Mouse (Mus musculus) midbrain, embryonic 11.5 days (tissue): ENCODE data around the gene Gm20498. TPM values are rescaled to one million over a fixed set of nuclear protein-coding genes. Genes with fewer than 3 reads are reported as not detected.
A peak's percentile ranks its signal among the peaks of the same experiment; 100 is the strongest.
"Not testable (repeated sequence)": the region's sequence is repeated elsewhere in the genome, so short reads cannot be mapped to it uniquely, and the experiment has no call there.

Experiments
- ATAC-seq: fragments of 200-750 bp; cut with Nextera tagmentation; 2 replicates; pipeline ENCODE4 v1.8.0; 2017; ENCODE audit warnings: moderate TSS enrichment, moderate library complexity; ENCODE audit not compliant: low FRiP score
- DNase-seq: peaks from one replicate; pipeline ENCODE4 v3.0.0; 2015; ENCODE audit warnings: low spot score; ENCODE audit errors: missing footprints
- H3K27ac ChIP-seq: fragments of 300-500 bp; sonication (generic); 2 replicates; pipeline ENCODE4 v1.5.1; 2014; ENCODE audit warnings: low read depth, low read length
- H3K27me3 ChIP-seq: fragments of 300-500 bp; sonication (generic); 2 replicates; pipeline ENCODE4 v1.6.1; 2014; ENCODE audit warnings: mild to moderate bottlenecking, low read length, moderate library complexity, mixed read lengths; ENCODE audit not compliant: control insufficient read depth, insufficient read depth
- H3K36me3 ChIP-seq: fragments of 300-500 bp; sonication (generic); 2 replicates; pipeline ENCODE4 v1.6.1; 2014; ENCODE audit warnings: mild to moderate bottlenecking, low read length, moderate library complexity, mixed read lengths; ENCODE audit not compliant: control insufficient read depth, insufficient read depth
- H3K4me1 ChIP-seq: fragments of 300-500 bp; sonication (generic); 2 replicates; pipeline ENCODE4 v1.6.1; 2014; ENCODE audit warnings: low read length; ENCODE audit not compliant: control insufficient read depth, insufficient read depth
- H3K4me2 ChIP-seq: fragments of 300-500 bp; sonication (generic); 2 replicates; pipeline ENCODE4 v1.6.1; 2014; ENCODE audit warnings: mild to moderate bottlenecking, moderate library complexity
- H3K4me3 ChIP-seq: fragments of 300-500 bp; sonication (generic); 2 replicates; pipeline ENCODE4 v1.5.1; 2014; ENCODE audit warnings: low read depth, low read length
- H3K9ac ChIP-seq: fragments of 300-500 bp; sonication (generic); 2 replicates; pipeline ENCODE4 v1.6.1; 2014; ENCODE audit warnings: low read length
- H3K9me3 ChIP-seq: fragments of 300-500 bp; sonication (generic); 2 replicates; pipeline ENCODE4 v1.6.1; 2016; ENCODE audit warnings: low read length; ENCODE audit not compliant: control insufficient read depth
- WGBS: fragments of 180-500 bp; shearing (Covaris S2); extraction: QIAGEN DNeasy Blood & Tissue Kit; methylation state at CpG from one replicate; pipeline ENCODE4 v1.1.7; 2014; 5-methylcytosine and 5-hydroxymethylcytosine counted together
- polyA plus RNA-seq: library from polyadenylated mRNA; unstranded; fragments of >200 nt; fragmentation: Nextera tagmentation; extraction: Ambion mirVana; gene quantifications from 2 replicates; pipeline ENCODE4 v1.2.1, GENCODE M21; 2014

The Gm20498 gene
- polyA plus RNA-seq, result 32.5 and 34.5 TPM in 2 replicates

DNA sequence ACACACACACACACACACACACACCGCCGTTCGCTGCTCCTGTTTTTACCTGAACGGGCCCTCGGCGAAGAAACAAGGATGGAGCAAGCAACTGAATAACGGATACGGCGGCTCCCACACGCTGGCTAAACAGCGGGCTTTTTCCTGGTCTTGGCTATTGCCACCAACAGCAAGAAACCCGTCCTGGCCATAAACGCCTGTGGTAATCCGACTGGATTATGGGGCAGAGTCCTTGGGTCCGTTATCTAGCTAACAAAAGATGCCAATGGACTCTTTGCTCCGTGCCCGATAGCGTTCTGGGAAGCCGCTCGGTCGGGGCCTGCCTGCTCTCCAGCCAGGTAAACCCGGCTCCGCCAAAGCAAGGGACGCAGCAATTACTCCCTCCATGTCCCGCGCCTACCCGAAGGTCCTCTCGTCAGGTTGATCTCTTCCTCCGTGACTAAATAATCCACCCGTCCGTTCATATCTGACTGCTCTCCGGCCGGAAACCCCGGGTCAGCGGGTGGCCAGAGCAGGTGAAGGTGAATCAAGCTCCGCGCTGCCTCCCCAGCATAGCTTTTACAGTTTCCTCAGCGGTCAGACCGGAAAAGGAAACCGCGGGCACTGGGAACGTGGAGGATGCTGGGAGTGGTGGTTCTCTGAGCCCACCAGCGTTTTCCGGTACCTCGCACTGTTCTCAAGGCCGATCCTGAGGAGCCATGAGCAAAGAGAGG is at the start of gene Gm20498, which contains the start of gene Synj2bp:
Gene Gm20498 (minus strand): TSS at position 590 of the 713 bp plus-strand sequence.
Gene Synj2bp (minus strand): TSS at position 596 of the 713 bp plus-strand sequence.
- Histone ChIP-seq H3K27me3 (no peaks in the 10 kb centered on the region), H3K4me2 (peak within 1 kb of the TSS; percentile 60), H3K36me3 (no peaks in the 10 kb centered on the region), H3K9ac (peak within 1 kb of the TSS; percentile 78), H3K9me3 (no peaks in the 10 kb centered on the region), H3K4me1 (peaks cover 4% of the 10 kb centered on the region), H3K4me3 (peak within 1 kb of the TSS; percentile 78), H3K27ac (peak within 1 kb of the TSS; percentile 20; the same call in 1 of the 2 replicates)
- peak; percentile 98 for DNase-seq
- ATAC-seq, result peak; percentile 92
- under 1% methylated on average over 46 of the region's 46 CpGs for WGBS

GRCm38 (mm10) chr12:81568374-81568773 is 35.7 kb upstream of the Gm20498 start, which contains the start of gene Adam21:
TSS of gene Adam21 (minus strand) at chr12:81568474.
- no peak for ATAC-seq
- Histone ChIP-seq H3K27me3 (no peaks in the 10 kb centered on the region), H3K4me2 (no peak within 1 kb of the TSS), H3K4me3 (no peak within 1 kb of the TSS), H3K27ac (no peak within 1 kb of the TSS), H3K4me1 (no peaks in the 10 kb centered on the region), H3K36me3 (no peaks in the 10 kb centered on the region), H3K9me3 (no peaks in the 10 kb centered on the region), H3K9ac (no peak within 1 kb of the TSS)
- WGBS, result 89% methylated on average over 1 of the region's 1 CpGs
- no peak for DNase-seq

- DNase-seq, result no peak
- Histone ChIP-seq H3K9me3 (no peaks in the 10 kb centered on the region), H3K4me1 (no peaks in the 10 kb centered on the region), H3K4me2 (no peak overlapping the region), H3K27me3 (no peaks in the 10 kb centered on the region), H3K4me3 (no peak overlapping the region), H3K27ac (no peak overlapping the region), H3K9ac (no peak overlapping the region), H3K36me3 (no peaks in the 10 kb centered on the region)
- no peak for ATAC-seq
- WGBS, result 87% methylated on average over 5 of the region's 5 CpGs
These were observed 35.2 kb upstream of the Gm20498 start for GRCm38 (mm10) chr12:81567931-81568330.

DNA sequence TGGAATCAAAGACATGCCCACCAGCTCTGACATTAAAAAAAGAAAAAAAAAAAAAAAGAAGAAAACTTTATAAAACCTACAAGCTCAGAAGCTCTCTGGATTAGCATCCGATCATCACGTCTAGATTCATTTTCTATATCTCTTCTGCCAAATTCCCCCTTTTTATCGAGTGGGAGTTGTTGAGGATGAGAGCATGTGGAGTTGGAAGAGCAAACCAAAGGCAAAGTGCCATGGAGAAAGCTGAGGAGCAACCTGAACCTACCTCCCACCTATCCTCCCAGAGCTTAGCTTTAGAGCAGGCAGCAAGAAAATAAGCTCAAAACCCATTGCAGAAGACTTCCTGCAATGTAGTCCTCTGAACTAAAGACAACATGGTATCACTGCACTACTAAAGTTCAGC is 31.5 kb upstream of the Gm20498 start:
- ATAC-seq (no peak), DNase-seq (no peak)
- Histone ChIP-seq H3K36me3 (no peaks in the 10 kb centered on the region), H3K4me1 (no peaks in the 10 kb centered on the region), H3K4me3 (no peak overlapping the region), H3K4me2 (no peak overlapping the region), H3K27me3 (no peaks in the 10 kb centered on the region), H3K9ac (no peak overlapping the region), H3K27ac (no peak overlapping the region), H3K9me3 (no peaks in the 10 kb centered on the region)
- WGBS, result 90% methylated on average over 3 of the region's 3 CpGs

DNA sequence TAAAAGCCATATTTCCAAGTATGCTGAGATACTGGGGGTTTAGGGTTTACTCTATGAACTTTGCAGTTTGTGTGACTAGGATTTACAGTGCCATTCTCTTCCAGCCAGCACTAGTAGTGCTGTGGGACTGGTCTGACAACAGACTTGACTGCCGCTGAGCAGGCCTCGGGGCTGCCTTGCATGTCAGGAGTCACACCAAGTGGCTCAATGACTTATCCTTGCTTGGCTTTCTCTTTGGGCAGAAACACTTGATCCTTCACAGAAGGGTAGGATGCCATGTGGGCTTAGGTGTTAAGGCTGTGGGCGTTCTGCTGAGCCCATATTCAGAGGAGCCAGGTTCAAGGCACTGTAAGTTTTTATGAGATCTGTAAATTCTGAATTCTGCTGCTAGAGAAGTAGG is 16.6 kb upstream of the Gm20498 start:
- no peaks in the 10 kb centered on the region for H3K27me3 ChIP-seq
- H3K9me3 ChIP-seq, result no peaks in the 10 kb centered on the region
- no peak overlapping the region for H3K4me3 ChIP-seq
- no peaks in the 10 kb centered on the region for H3K4me1 ChIP-seq
- H3K27ac ChIP-seq, result no peak overlapping the region
- H3K9ac ChIP-seq, result no peak overlapping the region
- no peak for DNase-seq
- no peak for ATAC-seq
- 92% methylated on average over 3 of the region's 3 CpGs for WGBS
- H3K36me3 ChIP-seq, result no peaks in the 10 kb centered on the region
- no peak overlapping the region for H3K4me2 ChIP-seq

DNA sequence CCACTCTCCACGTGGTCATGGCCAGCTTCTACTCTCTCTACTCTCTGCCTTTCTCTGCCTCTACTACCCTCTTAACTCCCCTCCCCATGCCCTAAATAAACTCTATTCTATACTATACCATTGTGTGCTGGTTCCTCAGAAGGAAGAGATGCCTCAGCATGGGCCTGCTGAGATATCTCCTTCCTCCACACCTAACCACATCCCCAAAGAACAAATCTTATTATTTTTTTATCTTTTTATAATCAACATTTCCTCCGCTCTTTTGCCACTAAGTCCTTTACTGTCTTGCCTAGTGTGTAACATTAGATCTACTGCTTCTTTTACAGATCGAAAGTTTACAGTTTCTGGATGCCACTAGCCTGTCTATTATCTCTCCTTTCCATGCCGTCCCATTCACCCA is 14.5 kb upstream of the Gm20498 start:
- Histone ChIP-seq H3K9me3 (no peaks in the 10 kb centered on the region), H3K27me3 (no peaks in the 10 kb centered on the region), H3K4me1 (no peaks in the 10 kb centered on the region), H3K36me3 (no peaks in the 10 kb centered on the region), H3K9ac (no peak overlapping the region), H3K4me2 (no peak overlapping the region), H3K27ac (no peak overlapping the region), H3K4me3 (no peak overlapping the region)
- ATAC-seq (no peak), DNase-seq (no peak)
- 78% methylated on average over 4 of the region's 4 CpGs for WGBS

- ATAC-seq, result peak; percentile 63; the same call in 1 of the 2 replicates
- Histone ChIP-seq H3K4me1 (peaks cover 4% of the 10 kb centered on the region), H3K36me3 (no peaks in the 10 kb centered on the region), H3K27ac (no peak overlapping the region), H3K9ac (peak overlapping the region; percentile 78), H3K4me2 (peak overlapping the region; percentile 60), H3K27me3 (no peaks in the 10 kb centered on the region), H3K4me3 (peak overlapping the region; percentile 78), H3K9me3 (no peaks in the 10 kb centered on the region)
- DNase-seq, result peak; percentile 91
- 40% methylated on average over 4 of the region's 4 CpGs for WGBS
These were observed 319 bp upstream of the Gm20498 start for GRCm38 (mm10) chr12:81533029-81533419.

DNA sequence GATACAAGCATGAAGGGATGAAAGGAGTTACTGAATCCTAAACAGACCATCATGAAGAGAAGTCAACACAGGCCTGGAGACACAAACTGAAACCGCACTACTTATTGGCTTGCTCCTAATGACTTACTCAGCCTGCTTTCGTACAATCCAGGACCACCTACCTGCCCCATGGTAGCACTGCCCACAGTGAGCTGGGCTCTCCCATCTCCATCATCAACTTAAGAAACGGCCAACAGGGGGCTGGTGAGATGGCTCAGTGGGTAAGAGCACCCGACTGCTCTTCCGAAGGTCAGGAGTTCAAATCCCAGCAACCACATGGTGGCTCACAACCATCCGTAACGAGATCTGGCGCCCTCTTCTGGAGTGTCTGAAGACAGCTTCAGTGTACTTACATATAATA is 2.1 kb downstream of the Gm20498 start:
- not testable (repeated sequence) for H3K4me3 ChIP-seq, H3K27ac ChIP-seq, H3K9ac ChIP-seq, DNase-seq, H3K36me3 ChIP-seq, H3K4me1 ChIP-seq, ATAC-seq, H3K4me2 ChIP-seq, H3K27me3 ChIP-seq, H3K9me3 ChIP-seq
- 83% methylated on average over 5 of the region's 8 CpGs for WGBS

DNA sequence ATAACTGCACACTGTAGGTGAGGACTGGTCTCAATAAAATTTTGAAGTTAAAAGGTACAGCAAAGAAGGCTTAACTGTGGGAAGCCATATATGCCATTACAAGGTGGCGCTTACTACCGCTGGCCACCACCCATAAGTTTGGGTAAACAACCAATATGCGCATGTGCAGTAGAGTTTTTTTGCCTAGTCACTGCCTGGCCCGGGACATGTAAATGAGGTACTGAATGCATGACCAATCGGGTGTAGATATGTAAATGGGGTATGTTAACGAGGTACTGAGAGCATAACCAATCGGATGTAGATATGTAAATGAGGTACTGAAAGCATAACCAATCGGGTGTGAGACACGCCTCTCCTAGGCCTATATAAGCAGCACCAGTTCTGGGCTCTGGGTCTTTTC is 35.8 kb downstream of the Gm20498 start:
- H3K4me2 ChIP-seq, H3K9ac ChIP-seq, ATAC-seq, H3K4me1 ChIP-seq, DNase-seq, H3K4me3 ChIP-seq, H3K36me3 ChIP-seq, H3K9me3 ChIP-seq, H3K27ac ChIP-seq, H3K27me3 ChIP-seq: not testable (repeated sequence)
- 96% methylated on average over 9 of the region's 9 CpGs for WGBS
